22 mouse cellular contexts compared by ENCODE assay signal in the genomic region with DNA sequence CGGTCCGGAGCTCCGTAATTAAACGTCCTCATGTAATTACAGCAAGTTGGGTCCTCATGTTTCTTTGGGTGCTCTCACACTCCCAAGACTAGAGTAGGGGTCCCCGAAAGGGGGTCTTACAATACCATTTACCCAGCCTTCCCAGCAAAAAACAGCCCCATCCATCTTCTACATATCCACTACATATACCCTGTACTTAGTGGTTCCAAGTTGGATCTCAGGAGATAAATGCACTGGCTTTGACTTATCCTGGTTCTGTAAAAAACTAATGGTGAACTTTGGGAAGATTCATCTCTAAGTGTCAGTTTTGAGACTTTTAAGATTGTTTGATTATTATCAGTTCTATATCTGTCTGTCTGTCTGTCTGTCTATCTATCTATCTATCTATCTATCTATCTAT.
A peak's percentile ranks its signal among the peaks of the same experiment; 100 is the strongest.
DNase-seq lines count a peak whose midpoint lies in the region; ATAC-seq and TF ChIP-seq lines count a peak whose summit lies in the region.
"Had no signal": no experiment of that assay in that cellular context is flagged by ENCODE, and none has a peak within 500 bp of the region (broad histone marks: within the 10 kb centered on the region; RNA-seq: fewer than 3 reads in every experiment).

No protein-coding gene starts in this region.

- no peak overlapping the region for H3K4me3 ChIP-seq in liver, embryonic 15.5 days (replicated peaks)
- no peak overlapping the region for H3K4me3 ChIP-seq in liver, embryonic 12.5 days
- H3K4me3 ChIP-seq in intestine, embryonic 14.5 days (ENCODE audit: low read depth, low read length), result no peak overlapping the region
- H3K4me3 ChIP-seq in intestine, embryonic 15.5 days (replicated peaks), result no peak overlapping the region
- no peak overlapping the region for H3K4me3 ChIP-seq in small intestine, adult 2 months (ENCODE audit: low read depth, low read length)
- H3K4me3 ChIP-seq: embryonic facial prominence, embryonic 12.5 days; embryonic facial prominence, embryonic 15.5 days; gastrocnemius, adult 2 months; hindbrain, embryonic 10.5 days; hindbrain, embryonic 13.5 days had no signal

- H3K36me3 ChIP-seq in liver, embryonic 15.5 days (replicated peaks), result no peaks in the 10 kb centered on the region
- H3K36me3 ChIP-seq in liver, embryonic 12.5 days, result no peaks in the 10 kb centered on the region
- H3K36me3 ChIP-seq in intestine, embryonic 14.5 days (ENCODE audit: control insufficient read depth, insufficient read depth, low read length), result no peaks in the 10 kb centered on the region; the same call in 1 of the 2 replicates
- H3K36me3 ChIP-seq in intestine, embryonic 15.5 days, result no peaks in the 10 kb centered on the region
- H3K36me3 ChIP-seq in small intestine, adult 2 months (ENCODE audit: control insufficient read depth, insufficient read depth, low read length), result no peaks in the 10 kb centered on the region
- H3K36me3 ChIP-seq: embryonic facial prominence, embryonic 12.5 days; embryonic facial prominence, embryonic 15.5 days had no signal

- TF ChIP-seq POLR2A in small intestine, adult 2 months (IDR thresholded peaks at IDR 0.05; ENCODE audit: low read depth, low read length), result no peak

- no peak overlapping the region for H3K4me2 ChIP-seq in liver, embryonic 15.5 days
- H3K4me2 ChIP-seq in liver, embryonic 12.5 days, result no peak overlapping the region
- no peak overlapping the region for H3K4me2 ChIP-seq in intestine, embryonic 14.5 days (ENCODE audit: low read length)
- no peak overlapping the region for H3K4me2 ChIP-seq in intestine, embryonic 15.5 days (replicated peaks)
- H3K4me2 ChIP-seq: embryonic facial prominence, embryonic 12.5 days; embryonic facial prominence, embryonic 15.5 days; hindbrain, embryonic 13.5 days had no signal

- H3K4me1 ChIP-seq in liver, embryonic 15.5 days (replicated peaks), result no peaks in the 10 kb centered on the region
- peaks cover 9% of the 10 kb centered on the region for H3K4me1 ChIP-seq in liver, embryonic 12.5 days
- no peaks in the 10 kb centered on the region for H3K4me1 ChIP-seq in intestine, embryonic 14.5 days (replicated peaks; ENCODE audit: control insufficient read depth, insufficient read depth, low read length)
- no peaks in the 10 kb centered on the region for H3K4me1 ChIP-seq in intestine, embryonic 15.5 days (replicated peaks)
- H3K4me1 ChIP-seq in small intestine, adult 2 months (ENCODE audit: control insufficient read depth, insufficient read depth, insufficient read length, low read length), result no peaks in the 10 kb centered on the region
- H3K4me1 ChIP-seq: embryonic facial prominence, embryonic 12.5 days; embryonic facial prominence, embryonic 15.5 days; hindbrain, embryonic 10.5 days; hindbrain, embryonic 13.5 days had no signal

- no peaks in the 10 kb centered on the region for H3K27me3 ChIP-seq in liver, embryonic 15.5 days
- H3K27me3 ChIP-seq in liver, embryonic 12.5 days (replicated peaks), result no peaks in the 10 kb centered on the region
- no peaks in the 10 kb centered on the region for H3K27me3 ChIP-seq in intestine, embryonic 14.5 days (replicated peaks; ENCODE audit: control insufficient read depth, insufficient read depth, low read length)
- no peaks in the 10 kb centered on the region for H3K27me3 ChIP-seq in intestine, embryonic 15.5 days (replicated peaks)
- H3K27me3 ChIP-seq in small intestine, adult 2 months (ENCODE audit: control insufficient read depth, insufficient read depth, low read length), result no peaks in the 10 kb centered on the region
- H3K27me3 ChIP-seq: embryonic facial prominence, embryonic 12.5 days; embryonic facial prominence, embryonic 15.5 days; hindbrain, embryonic 13.5 days had no signal

- no peak overlapping the region for H3K9ac ChIP-seq in liver, embryonic 15.5 days
- no peak overlapping the region for H3K9ac ChIP-seq in liver, embryonic 12.5 days
- no peak overlapping the region for H3K9ac ChIP-seq in intestine, embryonic 14.5 days (ENCODE audit: low read length)
- no peak overlapping the region for H3K9ac ChIP-seq in intestine, embryonic 15.5 days
- H3K9ac ChIP-seq: embryonic facial prominence, embryonic 12.5 days; embryonic facial prominence, embryonic 15.5 days; forebrain, postnatal 0 days; hindbrain, embryonic 13.5 days had no signal

- no peak for ATAC-seq in liver, embryonic 15.5 days (ENCODE audit: insufficient read depth)
- no peak for ATAC-seq in liver, embryonic 12.5 days
- 0 out of 2 replicates have a peak, but pooled peaks have one; percentile 70 for ATAC-seq in intestine, embryonic 14.5 days (replicated peaks; ENCODE audit: low FRiP score, low TSS enrichment, low read depth)
- peak; percentile 81 for ATAC-seq in intestine, embryonic 15.5 days
- ATAC-seq: CD4-positive, CD25-positive, alpha-beta regulatory T cell, adult 4 months; forebrain, embryonic 14.5 days; forebrain, postnatal 0 days; hindbrain, embryonic 16.5 days had no signal

- H3K27ac ChIP-seq in liver, embryonic 15.5 days (replicated peaks), result peak overlapping the region; percentile 45
- H3K27ac ChIP-seq in liver, embryonic 12.5 days, result no peak overlapping the region
- no peak overlapping the region for H3K27ac ChIP-seq in intestine, embryonic 14.5 days (ENCODE audit: low read depth)
- H3K27ac ChIP-seq in intestine, embryonic 15.5 days, result no peak overlapping the region
- peak overlapping the region; percentile 49; the same call in 1 of the 2 replicates for H3K27ac ChIP-seq in small intestine, adult 2 months (ENCODE audit: insufficient read depth, low read depth, low read length)
- H3K27ac ChIP-seq: embryonic facial prominence, embryonic 12.5 days; embryonic facial prominence, embryonic 15.5 days; gastrocnemius, adult 2 months; hindbrain, embryonic 10.5 days; hindbrain, embryonic 13.5 days had no signal

- H3K9me3 ChIP-seq in liver, embryonic 15.5 days (replicated peaks), result no peaks in the 10 kb centered on the region
- no peaks in the 10 kb centered on the region for H3K9me3 ChIP-seq in liver, embryonic 12.5 days (replicated peaks)
- no peaks in the 10 kb centered on the region for H3K9me3 ChIP-seq in intestine, embryonic 14.5 days (ENCODE audit: control insufficient read depth, low read length)
- H3K9me3 ChIP-seq in intestine, embryonic 15.5 days, result no peaks in the 10 kb centered on the region
- H3K9me3 ChIP-seq: embryonic facial prominence, embryonic 12.5 days; embryonic facial prominence, embryonic 15.5 days; hindbrain, embryonic 10.5 days; hindbrain, embryonic 13.5 days had no signal

- no peak for TF ChIP-seq CTCF in small intestine, adult 2 months (IDR thresholded peaks at IDR 0.05; ENCODE audit: extremely low read depth, insufficient read length, insufficient replicate concordance, low read depth, low read length)

- DNase-seq in intestine, embryonic 14.5 days (ENCODE audit: low spot score), result no peak
- DNase-seq in testis, postnatal 14 days (ENCODE audit: low spot score), result no peak
- DNase-seq: adrenal gland, adult 2 months; adrenal gland, postnatal 25 days; cerebellum, adult 11-12 months; cerebellum, adult 9-10 months; cerebellum, postnatal 14 days; forebrain, postnatal 0 days; gastrocnemius, adult 2 months; gastrocnemius, postnatal 14 days; heart, adult 11 months had no signal

- whole genome bisulfite sequencing in liver, embryonic 15.5 days (ENCODE audit: insufficient replicate concordance), result 40% methylated on average over 5 of the region's 5 CpGs
- WGBS in liver, embryonic 12.5 days (ENCODE audit: insufficient replicate concordance), result 50% methylated on average over 5 of the region's 5 CpGs
- WGBS in intestine, embryonic 14.5 days, result 33% methylated on average over 5 of the region's 5 CpGs
- WGBS in intestine, embryonic 15.5 days, result 26% methylated on average over 5 of the region's 5 CpGs
- 19% methylated on average over 5 of the region's 5 CpGs for WGBS in small intestine, adult 2 months

Comparison
In these comparisons a context has a peak if more than half of its experiments do, and no peak if none do; other contexts are left out.
1. H3K27ac ChIP-seq: peak in liver, embryonic 15.5 days (single experiment) and small intestine, adult 2 months (single experiment); none in liver, embryonic 12.5 days (single experiment), intestine, embryonic 14.5 days (single experiment) and intestine, embryonic 15.5 days (single experiment).
2. ATAC-seq: peak in intestine, embryonic 14.5 days (single experiment) and intestine, embryonic 15.5 days (single experiment); none in liver, embryonic 15.5 days (single experiment) and liver, embryonic 12.5 days (single experiment).